Mouse (Mus musculus): ENCODE measurements around the gene Zfp697. TPM values are rescaled to one million over a fixed set of nuclear protein-coding genes. Genes with fewer than 3 reads are reported as not detected.

Zfp697 gene
- polyA plus RNA-seq, 1 experiment from 2014 or later: 16.4 TPM

DNA sequence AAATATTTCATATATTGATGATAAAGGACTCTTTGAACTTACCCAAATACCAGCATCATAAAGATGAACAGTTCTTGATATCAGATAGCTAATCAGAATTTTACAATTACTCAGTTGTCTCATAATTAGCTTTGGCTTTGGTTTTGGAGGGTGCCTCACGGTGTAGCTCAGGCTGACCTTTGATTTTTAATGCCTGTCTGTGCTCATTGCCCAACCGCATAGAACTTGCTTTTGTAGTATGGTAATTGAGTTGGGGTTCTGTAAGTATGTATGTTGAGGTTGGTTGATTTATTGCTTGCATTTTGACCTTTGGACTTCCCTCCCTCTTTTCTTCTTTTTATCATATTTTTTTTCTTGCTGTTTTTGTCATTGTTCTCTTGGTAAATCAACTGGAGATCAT is 31.5 kb downstream of the Zfp697 start:
- Histone ChIP-seq H3K36me3 (ENCODE audit: insufficient read depth, low read length) (no peaks in the 10 kb centered on the region), H3K9ac (replicated peaks; ENCODE audit: low read length) (no peak overlapping the region), H3K4me2 (replicated peaks; ENCODE audit: low read depth, low read length) (no peak overlapping the region), H3K4me1 (ENCODE audit: insufficient read depth, low read length) (peaks cover 44% of the 10 kb centered on the region), H3K9me3 (ENCODE audit: low read length) (no peaks in the 10 kb centered on the region), H3K27ac (ENCODE audit: low read length) (no peak overlapping the region), H3K4me3 (ENCODE audit: low read length) (no peak overlapping the region), H3K27me3 (ENCODE audit: insufficient read depth, low read length) (no peaks in the 10 kb centered on the region)
- WGBS: 20% methylated on average over 2 of the region's 2 CpGs
- no peak for ATAC-seq (ENCODE audit: low FRiP score, low TSS enrichment)

DNA sequence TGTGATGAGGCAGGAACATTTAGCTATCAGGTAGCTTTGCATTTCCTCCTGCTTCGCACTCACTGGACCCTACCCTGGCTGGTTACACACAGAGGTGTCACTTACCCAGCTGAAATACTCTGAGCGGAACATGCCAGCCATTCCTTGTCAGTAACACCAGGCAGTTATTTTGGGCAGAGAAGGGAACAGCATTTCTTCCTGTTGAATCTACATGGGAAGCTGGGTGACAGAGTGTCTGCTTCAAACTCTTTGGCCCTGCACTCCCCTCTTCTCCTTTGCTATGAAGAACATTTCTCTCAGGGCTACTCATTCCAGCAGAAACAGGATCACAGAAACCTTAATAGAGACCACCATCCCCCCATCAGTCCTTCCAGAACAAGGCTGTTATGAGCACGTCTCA is 32.0 kb downstream of the Zfp697 start:
- no peaks in the 10 kb centered on the region for H3K9me3 ChIP-seq (ENCODE audit: low read length)
- no peak for ATAC-seq (ENCODE audit: low FRiP score, low TSS enrichment)
- H3K4me3 ChIP-seq (ENCODE audit: low read length): no peak overlapping the region
- 44% methylated on average over 3 of the region's 3 CpGs for WGBS
- H3K4me2 ChIP-seq (replicated peaks; ENCODE audit: low read depth, low read length): no peak overlapping the region
- no peak overlapping the region; the same call in 1 of the 2 replicates for H3K27ac ChIP-seq (ENCODE audit: low read length)
- H3K9ac ChIP-seq (replicated peaks; ENCODE audit: low read length): no peak overlapping the region
- no peaks in the 10 kb centered on the region for H3K36me3 ChIP-seq (ENCODE audit: insufficient read depth, low read length)
- no peaks in the 10 kb centered on the region for H3K27me3 ChIP-seq (ENCODE audit: insufficient read depth, low read length)
- H3K4me1 ChIP-seq (ENCODE audit: insufficient read depth, low read length): peaks cover 50% of the 10 kb centered on the region

GRCm38 (mm10) chr3:98416426-98417250 is 34.4 kb downstream of the Zfp697 start:
- no peak for ATAC-seq (ENCODE audit: low FRiP score, low TSS enrichment)
- Histone ChIP-seq H3K9me3 (ENCODE audit: low read length) (no peaks in the 10 kb centered on the region), H3K4me1 (ENCODE audit: insufficient read depth, low read length) (peaks cover 61% of the 10 kb centered on the region), H3K27me3 (ENCODE audit: insufficient read depth, low read length) (no peaks in the 10 kb centered on the region), H3K9ac (replicated peaks; ENCODE audit: low read length) (no peak overlapping the region), H3K36me3 (ENCODE audit: insufficient read depth, low read length) (no peaks in the 10 kb centered on the region), H3K4me2 (replicated peaks; ENCODE audit: low read depth, low read length) (peak overlapping the region; percentile 16; the same call in 1 of the 2 replicates), H3K4me3 (ENCODE audit: low read length) (no peak overlapping the region), H3K27ac (ENCODE audit: low read length) (peak overlapping the region; percentile 67)
- WGBS: 70% methylated on average over 5 of the region's 5 CpGs

- WGBS: 46% methylated on average over 4 of the region's 4 CpGs
- peak overlapping the region; percentile 16; the same call in 1 of the 2 replicates for H3K4me2 ChIP-seq (replicated peaks; ENCODE audit: low read depth, low read length)
- H3K27me3 ChIP-seq (ENCODE audit: insufficient read depth, low read length): no peaks in the 10 kb centered on the region
- H3K9ac ChIP-seq (replicated peaks; ENCODE audit: low read length): no peak overlapping the region
- no peaks in the 10 kb centered on the region for H3K9me3 ChIP-seq (ENCODE audit: low read length)
- ATAC-seq (ENCODE audit: low FRiP score, low TSS enrichment): peak; percentile 75
- H3K4me1 ChIP-seq (ENCODE audit: insufficient read depth, low read length): peaks cover 61% of the 10 kb centered on the region
- H3K36me3 ChIP-seq (ENCODE audit: insufficient read depth, low read length): peaks cover under 1% of the 10 kb centered on the region; the same call in 1 of the 2 replicates
- H3K27ac ChIP-seq (ENCODE audit: low read length): peak overlapping the region; percentile 67
- no peak overlapping the region for H3K4me3 ChIP-seq (ENCODE audit: low read length)
These were observed 35.1 kb downstream of the Zfp697 start for GRCm38 (mm10) chr3:98417328-98417727.

DNA sequence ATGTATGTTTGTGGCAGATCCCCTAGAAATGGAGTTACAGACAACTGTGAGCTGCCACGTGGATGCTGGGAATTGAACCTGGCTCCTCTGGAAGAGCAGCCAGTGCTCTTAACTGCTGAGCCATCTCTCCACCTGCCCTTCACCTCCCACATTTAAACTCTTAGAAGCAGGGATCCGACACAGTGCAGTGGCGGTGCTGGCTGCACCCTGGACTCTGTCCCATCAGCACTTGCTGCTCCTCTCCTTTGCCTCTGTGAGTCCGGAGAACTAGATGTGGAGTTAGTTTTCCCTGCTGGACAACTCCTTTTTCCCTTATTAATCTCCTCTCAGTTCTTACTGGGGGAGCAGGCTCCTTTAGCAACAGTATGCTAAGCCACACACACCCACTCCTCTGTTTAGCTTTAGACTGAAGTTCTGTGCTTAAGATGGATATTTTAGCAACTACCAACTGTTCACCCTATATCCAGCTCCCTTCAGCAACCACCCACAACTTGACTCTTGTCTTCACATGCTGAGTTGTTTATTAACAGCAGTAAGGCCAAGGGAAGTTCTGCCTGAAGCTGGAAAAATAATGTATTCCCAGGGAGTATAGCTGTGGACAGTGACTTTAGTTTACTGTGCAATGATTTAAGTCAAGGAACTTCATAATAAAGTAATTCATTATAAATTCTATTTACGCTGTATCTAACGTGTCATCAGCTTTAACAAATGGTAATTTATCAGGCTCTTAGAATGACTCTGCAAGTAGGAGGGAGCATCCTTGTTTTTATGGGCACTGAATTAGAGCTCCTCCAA is 36.9 kb downstream of the Zfp697 start:
- peaks cover 3% of the 10 kb centered on the region; the same call in 1 of the 2 replicates for H3K36me3 ChIP-seq (ENCODE audit: insufficient read depth, low read length)
- no peaks in the 10 kb centered on the region for H3K9me3 ChIP-seq (ENCODE audit: low read length)
- ATAC-seq (ENCODE audit: low FRiP score, low TSS enrichment): peak; percentile 49; the same call in 1 of the 2 replicates
- H3K4me1 ChIP-seq (ENCODE audit: insufficient read depth, low read length): peaks cover 50% of the 10 kb centered on the region
- no peak overlapping the region for H3K4me2 ChIP-seq (replicated peaks; ENCODE audit: low read depth, low read length)
- H3K27ac ChIP-seq (ENCODE audit: low read length): peak overlapping the region; percentile 84
- 24% methylated on average over 6 of the region's 6 CpGs for WGBS
- H3K9ac ChIP-seq (replicated peaks; ENCODE audit: low read length): no peak overlapping the region
- no peak overlapping the region for H3K4me3 ChIP-seq (ENCODE audit: low read length)
- no peaks in the 10 kb centered on the region for H3K27me3 ChIP-seq (ENCODE audit: insufficient read depth, low read length)

- ATAC-seq (ENCODE audit: low FRiP score, low TSS enrichment): peak; percentile 83
- H3K4me1 ChIP-seq (ENCODE audit: insufficient read depth, low read length): peaks cover 45% of the 10 kb centered on the region
These were observed 37.5 kb downstream of the Zfp697 start for GRCm38 (mm10) chr3:98419786-98420070.

DNA sequence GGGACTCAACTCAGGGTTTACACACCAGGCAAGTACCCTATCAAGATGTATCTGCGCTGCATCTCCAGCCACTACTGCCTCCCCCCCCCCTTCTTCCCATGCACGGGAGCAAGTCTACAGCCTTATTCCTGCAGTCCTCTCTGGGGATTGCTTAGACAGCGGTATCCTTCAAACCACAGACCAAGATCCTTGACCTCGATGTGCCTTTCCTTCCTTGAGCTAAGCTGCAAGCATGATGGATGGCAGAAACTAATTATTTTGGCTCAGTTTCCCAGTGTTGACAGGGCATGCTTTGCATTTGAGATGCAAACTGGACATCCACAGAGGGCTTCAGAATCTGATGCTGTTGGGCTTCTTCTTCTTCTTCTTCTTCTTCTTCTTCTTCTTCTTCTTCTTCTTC is 40.7 kb downstream of the Zfp697 start:
- no peak overlapping the region for H3K9ac ChIP-seq (replicated peaks; ENCODE audit: low read length)
- no peak overlapping the region for H3K27ac ChIP-seq (ENCODE audit: low read length)
- H3K4me1 ChIP-seq (ENCODE audit: insufficient read depth, low read length): peaks cover 35% of the 10 kb centered on the region
- H3K4me2 ChIP-seq (replicated peaks; ENCODE audit: low read depth, low read length): no peak overlapping the region
- H3K27me3 ChIP-seq (ENCODE audit: insufficient read depth, low read length): no peaks in the 10 kb centered on the region
- no peaks in the 10 kb centered on the region for H3K9me3 ChIP-seq (ENCODE audit: low read length)
- WGBS: 69% methylated on average over 4 of the region's 4 CpGs
- ATAC-seq (ENCODE audit: low FRiP score, low TSS enrichment): no peak
- peaks cover 3% of the 10 kb centered on the region; the same call in 1 of the 2 replicates for H3K36me3 ChIP-seq (ENCODE audit: insufficient read depth, low read length)
- H3K4me3 ChIP-seq (ENCODE audit: low read length): no peak overlapping the region

More at GRCm38 (mm10) chr3:98419786-98420070, 37.5 kb downstream of the Zfp697 start:
- no peak overlapping the region for H3K4me2 ChIP-seq (replicated peaks; ENCODE audit: low read depth, low read length)
- no peak overlapping the region for H3K4me3 ChIP-seq (ENCODE audit: low read length)
- H3K9me3 ChIP-seq (ENCODE audit: low read length): no peaks in the 10 kb centered on the region
- WGBS: 10% methylated on average over 4 of the region's 4 CpGs
- peaks cover 3% of the 10 kb centered on the region; the same call in 1 of the 2 replicates for H3K36me3 ChIP-seq (ENCODE audit: insufficient read depth, low read length)
- H3K27ac ChIP-seq (ENCODE audit: low read length): peak overlapping the region; percentile 79
- no peaks in the 10 kb centered on the region for H3K27me3 ChIP-seq (ENCODE audit: insufficient read depth, low read length)
- H3K9ac ChIP-seq (replicated peaks; ENCODE audit: low read length): no peak overlapping the region

DNA sequence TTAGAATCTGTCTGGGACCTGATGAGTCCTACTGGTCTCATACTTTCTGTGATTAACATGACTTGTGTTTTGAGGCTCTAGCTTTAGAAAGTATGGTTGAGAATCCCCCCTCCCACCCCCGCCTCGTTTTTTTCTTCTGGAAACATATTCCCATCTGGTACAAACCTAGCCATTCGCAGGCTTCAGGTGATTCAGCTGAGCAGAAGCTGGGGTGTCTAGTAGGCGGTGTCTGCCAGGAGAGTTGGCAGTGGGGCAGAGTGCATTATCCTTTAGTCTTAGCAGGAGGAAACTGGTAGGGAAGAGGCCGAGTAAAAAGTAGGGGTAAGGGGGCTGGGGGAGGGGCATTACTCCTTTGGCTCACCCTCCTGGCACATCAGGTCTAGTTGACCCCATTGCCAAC is 44.5 kb downstream of the Zfp697 start:
- no peaks in the 10 kb centered on the region for H3K27me3 ChIP-seq (ENCODE audit: insufficient read depth, low read length)
- 50% methylated on average over 5 of the region's 5 CpGs for WGBS
- peaks cover 3% of the 10 kb centered on the region; the same call in 1 of the 2 replicates for H3K36me3 ChIP-seq (ENCODE audit: insufficient read depth, low read length)
- H3K4me2 ChIP-seq (replicated peaks; ENCODE audit: low read depth, low read length): peak overlapping the region; percentile 87
- ATAC-seq (ENCODE audit: low FRiP score, low TSS enrichment): 0 out of 2 replicates have a peak, but pooled peaks have one; percentile 0
- H3K4me3 ChIP-seq (ENCODE audit: low read length): peak overlapping the region; percentile 69
- no peaks in the 10 kb centered on the region for H3K9me3 ChIP-seq (ENCODE audit: low read length)
- H3K27ac ChIP-seq (ENCODE audit: low read length): no peak overlapping the region
- H3K9ac ChIP-seq (replicated peaks; ENCODE audit: low read length): peak overlapping the region; percentile 70; the same call in 1 of the 2 replicates
- peaks cover 28% of the 10 kb centered on the region for H3K4me1 ChIP-seq (ENCODE audit: insufficient read depth, low read length)

DNA sequence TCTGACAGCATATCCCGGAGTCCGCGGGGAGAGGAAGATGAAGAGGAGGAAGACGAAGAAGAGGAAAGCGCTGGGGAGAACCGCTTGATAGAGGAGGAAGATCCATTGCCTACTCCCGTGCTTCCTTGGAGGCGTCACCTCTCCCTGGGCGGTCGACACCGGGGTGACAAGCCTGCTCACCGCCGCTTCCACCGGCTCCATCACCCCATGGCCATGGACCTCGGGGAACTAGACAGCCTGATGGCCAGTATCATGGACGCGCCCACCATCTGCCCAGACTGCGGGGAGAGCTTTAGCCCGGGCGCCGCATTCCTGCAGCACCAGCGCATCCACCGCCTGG is 45.0 kb downstream of the Zfp697 start:
- Histone ChIP-seq H3K4me3 (ENCODE audit: low read length) (peak overlapping the region; percentile 69), H3K9ac (replicated peaks; ENCODE audit: low read length) (peak overlapping the region; percentile 70; the same call in 1 of the 2 replicates), H3K27ac (ENCODE audit: low read length) (peak overlapping the region; percentile 70; the same call in 1 of the 2 replicates), H3K36me3 (ENCODE audit: insufficient read depth, low read length) (peaks cover 3% of the 10 kb centered on the region; the same call in 1 of the 2 replicates), H3K4me1 (ENCODE audit: insufficient read depth, low read length) (peaks cover 28% of the 10 kb centered on the region), H3K27me3 (ENCODE audit: insufficient read depth, low read length) (no peaks in the 10 kb centered on the region), H3K4me2 (replicated peaks; ENCODE audit: low read depth, low read length) (peak overlapping the region; percentile 87), H3K9me3 (ENCODE audit: low read length) (no peaks in the 10 kb centered on the region)
- ATAC-seq (ENCODE audit: low FRiP score, low TSS enrichment): no peak
- WGBS: 4% methylated on average over 23 of the region's 23 CpGs
